Mouse (Mus musculus) kidney, embryonic 16.5 days (tissue): ENCODE results near the gene Rap1gap. TPM values are rescaled to one million over a fixed set of nuclear protein-coding genes. Genes with fewer than 3 reads are reported as not detected.

Source experiments
- ATAC-seq: fragments of 200-750 bp; cut with Nextera tagmentation; 2 replicates; pipeline ENCODE4 v1.8.0; 2017; ENCODE audit warnings: moderate TSS enrichment; ENCODE audit not compliant: low FRiP score, low TSS enrichment
- H3K27ac ChIP-seq: fragments of 300-500 bp; sonication (generic); 2 replicates; pipeline ENCODE4 v1.5.1; 2014; ENCODE audit warnings: low read length
- H3K27me3 ChIP-seq: fragments of 300-500 bp; sonication (generic); 2 replicates; pipeline ENCODE4 v1.6.1; 2014; ENCODE audit warnings: low read length, control low read depth, mixed read lengths; ENCODE audit not compliant: insufficient read depth
- H3K36me3 ChIP-seq: fragments of 300-500 bp; sonication (generic); 2 replicates; pipeline ENCODE4 v1.6.1; 2014; ENCODE audit warnings: low read length, control low read depth, mixed read lengths; ENCODE audit not compliant: insufficient read depth
- H3K4me1 ChIP-seq: fragments of 300-500 bp; sonication (generic); 2 replicates; pipeline ENCODE4 v1.6.1; 2014; ENCODE audit warnings: low read length, control low read depth, mixed read lengths; ENCODE audit not compliant: insufficient read depth
- H3K4me2 ChIP-seq: fragments of 300-500 bp; sonication (generic); replicated peaks from 2 replicates; pipeline ENCODE4 v1.6.1; 2014; ENCODE audit warnings: low read depth, low read length
- H3K4me3 ChIP-seq: fragments of 300-500 bp; sonication (generic); 2 replicates; pipeline ENCODE4 v1.5.1; 2014; ENCODE audit warnings: mild to moderate bottlenecking, low read length
- H3K9ac ChIP-seq: fragments of 300-500 bp; sonication (generic); replicated peaks from 2 replicates; pipeline ENCODE4 v1.6.1; 2014; ENCODE audit warnings: low read length
- H3K9me3 ChIP-seq: fragments of 300-500 bp; sonication (generic); 2 replicates; pipeline ENCODE4 v1.6.1; 2016; ENCODE audit warnings: low read length, control low read depth
- WGBS: fragments of 180-500 bp; shearing (Covaris S2); extraction: QIAGEN DNeasy Blood & Tissue Kit; methylation state at CpG from one replicate; pipeline ENCODE4 v1.1.7; 2014; 5-methylcytosine and 5-hydroxymethylcytosine counted together
- polyA plus RNA-seq: library from polyadenylated mRNA; unstranded; fragments of >200 nt; fragmentation: Nextera tagmentation; extraction: Ambion mirVana; gene quantifications from 2 replicates; pipeline ENCODE4 v1.2.1, GENCODE M21; 2015

Gene Rap1gap
- polyA plus RNA-seq, 1 experiment from 2014 or later, result 22.0 TPM

GRCm38 (mm10) chr4:137773369-137773899 is 108.9 kb downstream of the Rap1gap start:
- peak; percentile 78 for ATAC-seq
- H3K27me3 ChIP-seq, result no peaks in the 10 kb centered on the region; the same call in 1 of the 2 replicates
- H3K4me2 ChIP-seq, result no peak overlapping the region
- H3K9ac ChIP-seq, result no peak overlapping the region
- 14% methylated on average over 2 of the region's 2 CpGs for WGBS
- H3K9me3 ChIP-seq, result no peaks in the 10 kb centered on the region
- H3K4me1 ChIP-seq, result peaks cover 12% of the 10 kb centered on the region
- H3K27ac ChIP-seq, result 0 out of 2 replicates have a peak overlapping the region, but pooled peaks have one; percentile 36
- H3K4me3 ChIP-seq, result no peak overlapping the region
- no peaks in the 10 kb centered on the region for H3K36me3 ChIP-seq

DNA sequence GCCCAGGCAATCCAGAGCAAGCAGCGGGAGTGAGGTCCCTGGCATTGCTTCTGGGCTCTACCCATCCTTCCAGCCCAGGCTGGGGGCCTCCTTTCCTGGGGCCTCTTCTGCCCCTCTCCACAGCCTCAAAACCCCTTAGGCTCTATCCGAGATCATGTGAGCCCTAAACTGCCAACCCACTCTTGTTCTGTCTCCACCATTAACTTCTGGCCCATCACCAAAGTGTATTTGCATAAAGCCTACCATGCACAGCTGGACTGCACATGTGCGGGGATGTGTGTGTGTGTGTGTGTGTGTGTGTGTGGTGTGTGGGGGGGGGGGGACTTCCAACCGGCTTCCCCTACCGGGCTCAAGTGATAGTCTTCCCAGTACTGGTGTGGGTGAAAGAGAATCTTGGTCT is 109.5 kb downstream of the Rap1gap start:
- Histone ChIP-seq H3K4me3 (no peak overlapping the region), H3K9me3 (no peaks in the 10 kb centered on the region), H3K4me2 (no peak overlapping the region), H3K27me3 (no peaks in the 10 kb centered on the region; the same call in 1 of the 2 replicates), H3K4me1 (peaks cover 12% of the 10 kb centered on the region), H3K9ac (no peak overlapping the region), H3K27ac (0 out of 2 replicates have a peak overlapping the region, but pooled peaks have one; percentile 36), H3K36me3 (no peaks in the 10 kb centered on the region)
- ATAC-seq, result no peak
- WGBS, result 73% methylated on average over 5 of the region's 5 CpGs

GRCm38 (mm10) chr4:137774505-137774904 is 110.0 kb downstream of the Rap1gap start:
- Histone ChIP-seq H3K9me3 (no peaks in the 10 kb centered on the region), H3K4me1 (peaks cover 12% of the 10 kb centered on the region), H3K9ac (no peak overlapping the region), H3K27ac (no peak overlapping the region), H3K4me2 (no peak overlapping the region), H3K4me3 (no peak overlapping the region), H3K27me3 (no peaks in the 10 kb centered on the region), H3K36me3 (no peaks in the 10 kb centered on the region)
- 78% methylated on average over 6 of the region's 6 CpGs for WGBS
- ATAC-seq, result no peak

DNA sequence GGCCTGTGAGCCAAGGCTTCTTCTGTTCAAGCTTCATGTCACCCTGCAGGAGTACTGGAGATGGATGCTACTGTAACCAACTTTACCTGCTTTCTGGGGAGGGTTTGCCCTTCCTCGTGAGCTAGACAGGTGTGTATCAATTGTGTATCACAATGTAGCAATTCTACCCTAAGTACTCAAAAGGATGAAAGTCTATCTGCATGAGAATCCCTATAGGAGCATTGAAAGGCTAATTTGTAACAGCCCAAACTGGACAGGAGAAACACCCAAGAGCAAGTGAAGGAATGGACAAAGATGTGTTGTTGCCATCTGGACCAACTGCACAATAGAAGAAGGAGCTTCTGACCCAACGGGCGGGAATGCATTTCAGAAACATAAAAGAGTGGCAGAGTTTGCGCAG is 113.3 kb downstream of the Rap1gap start:
- no peaks in the 10 kb centered on the region for H3K36me3 ChIP-seq
- H3K4me2 ChIP-seq, result no peak overlapping the region
- H3K9me3 ChIP-seq, result no peaks in the 10 kb centered on the region
- no peak for ATAC-seq
- H3K27me3 ChIP-seq, result no peaks in the 10 kb centered on the region
- H3K27ac ChIP-seq, result no peak overlapping the region
- H3K9ac ChIP-seq, result no peak overlapping the region
- peaks cover 12% of the 10 kb centered on the region for H3K4me1 ChIP-seq
- no peak overlapping the region for H3K4me3 ChIP-seq
- 88% methylated on average over 4 of the region's 4 CpGs for WGBS

GRCm38 (mm10) chr4:137778397-137779184 is 114.1 kb downstream of the Rap1gap start:
- no peaks in the 10 kb centered on the region for H3K27me3 ChIP-seq
- WGBS, result 83% methylated on average over 17 of the region's 17 CpGs
- H3K36me3 ChIP-seq, result no peaks in the 10 kb centered on the region
- no peak for ATAC-seq
- no peak overlapping the region for H3K27ac ChIP-seq
- no peak overlapping the region for H3K4me3 ChIP-seq
- H3K9me3 ChIP-seq, result no peaks in the 10 kb centered on the region
- H3K4me2 ChIP-seq, result no peak overlapping the region
- H3K9ac ChIP-seq, result no peak overlapping the region
- peaks cover 11% of the 10 kb centered on the region for H3K4me1 ChIP-seq

Other genes with a start within 250 kb of the Rap1gap start
- gene Cela3b, start 234.2 kb upstream of the Rap1gap start, polyA plus RNA-seq, result not detected in 2 replicates
- gene 1700013G24Rik, start 211.4 kb upstream of the Rap1gap start, polyA plus RNA-seq, result not detected in 2 replicates
- 39.6 and 41.7 TPM in 2 replicates for gene Hspg2, start 196.0 kb upstream of the Rap1gap start, polyA plus RNA-seq
- not detected in 2 replicates for gene Ldlrad2, start 90.2 kb upstream of the Rap1gap start, polyA plus RNA-seq
- gene Usp48, start 71.0 kb upstream of the Rap1gap start, polyA plus RNA-seq, result 62.9 and 69.8 TPM in 2 replicates
- 19.2 and 19.3 TPM in 2 replicates for gene Alpl, start 131.7 kb downstream of the Rap1gap start, polyA plus RNA-seq
- 55.5 and 72.3 TPM in 2 replicates for gene Ece1, start 197.5 kb downstream of the Rap1gap start, polyA plus RNA-seq